Mouse (Mus musculus) layer of hippocampus, postnatal 14 days (tissue): ENCODE data around the gene Alpl. TPM values are rescaled to one million over a fixed set of nuclear protein-coding genes. Genes with fewer than 3 reads are reported as not detected.

Source experiments
- DNase-seq, 2 experiments: peaks; one replicate each; pipeline ENCODE4 v3.0.0; 2021 to 2022; ENCODE audit warnings: low spot score in 2 of 2, mixed read lengths in 1 of 2
- total RNA-seq, 2 experiments: library from RNA; stranded (reverse); gene quantifications; 2 replicates each; pipeline ENCODE4 v1.2.3; 2021

The Alpl gene
- total RNA-seq, 2 experiments from 2014 or later = 5.3 to 5.6 TPM

- no peak for DNase-seq
Observed at GRCm38 (mm10) chr4:137772438-137773056, 23.6 kb downstream of the Alpl start.

GRCm38 (mm10) chr4:137771749-137772148 is 24.4 kb downstream of the Alpl start:
- no peak for DNase-seq

GRCm38 (mm10) chr4:137770901-137771612 is 25.1 kb downstream of the Alpl start:
- no peak for DNase-seq

- no peak for DNase-seq
Observed at GRCm38 (mm10) chr4:137769635-137770034, 26.5 kb downstream of the Alpl start.

GRCm38 (mm10) chr4:137768831-137769230 is 27.4 kb downstream of the Alpl start:
- no peak for DNase-seq

- DNase-seq = no peak
Observed at GRCm38 (mm10) chr4:137768381-137768780, 27.8 kb downstream of the Alpl start.

GRCm38 (mm10) chr4:137766365-137766764 is 29.8 kb downstream of the Alpl start:
- no peak for DNase-seq

- DNase-seq = peak; percentile 60 to 77
Observed at GRCm38 (mm10) chr4:137765554-137765971, 30.6 kb downstream of the Alpl start.

GRCm38 (mm10) chr4:137764621-137765020 is 31.6 kb downstream of the Alpl start:
- DNase-seq = peak in 1 of 2 experiments; percentile 26

- no peak for DNase-seq
Observed at GRCm38 (mm10) chr4:137763920-137764495, 32.2 kb downstream of the Alpl start.

GRCm38 (mm10) chr4:137762886-137763285 is 33.3 kb downstream of the Alpl start:
- no peak for DNase-seq

- DNase-seq = no peak
Observed at GRCm38 (mm10) chr4:137754446-137754845, 41.7 kb downstream of the Alpl start.

GRCm38 (mm10) chr4:137753199-137753598 is 43.0 kb downstream of the Alpl start:
- DNase-seq = no peak

GRCm38 (mm10) chr4:137752471-137752870 is 43.7 kb downstream of the Alpl start:
- no peak for DNase-seq

GRCm38 (mm10) chr4:137751717-137752116 is 44.5 kb downstream of the Alpl start:
- no peak for DNase-seq

GRCm38 (mm10) chr4:137751310-137751709 is 44.9 kb downstream of the Alpl start:
- no peak for DNase-seq

GRCm38 (mm10) chr4:137750121-137750520 is 46.1 kb downstream of the Alpl start:
- no peak for DNase-seq

GRCm38 (mm10) chr4:137749680-137750079 is 46.5 kb downstream of the Alpl start:
- DNase-seq = no peak

GRCm38 (mm10) chr4:137748726-137749125 is 47.5 kb downstream of the Alpl start:
- DNase-seq = no peak

- no peak for DNase-seq
Observed at GRCm38 (mm10) chr4:137747590-137747989, 48.6 kb downstream of the Alpl start.

GRCm38 (mm10) chr4:137747091-137747490 is 49.1 kb downstream of the Alpl start:
- no peak for DNase-seq

- DNase-seq = peak in 1 of 2 experiments; percentile 60
Observed at GRCm38 (mm10) chr4:137744433-137744918, 51.7 kb downstream of the Alpl start.
